Mouse (Mus musculus) CH12.LX (cell line): Measurements from ENCODE around the gene Tmem108. TPM values are rescaled to one million over a fixed set of nuclear protein-coding genes. Genes with fewer than 3 reads are reported as not detected.

ENCODE experiments used
- DNase-seq: peaks from one replicate; pipeline ENCODE4 v3.0.0-alpha.2; 2013; ENCODE audit errors: extremely low read depth
- H3K27ac ChIP-seq: 2 replicates; pipeline ENCODE4 v1.5.1; 2012; ENCODE audit warnings: low read depth, mild to moderate bottlenecking, control low read depth, moderate library complexity; ENCODE audit not compliant: insufficient read depth
- H3K27me3 ChIP-seq: replicated peaks from 2 replicates; pipeline ENCODE3; 2012; ENCODE audit warnings: inconsistent platforms
- H3K36me3 ChIP-seq, 2 experiments: replicated peaks in 1 of 2; 2 replicates each; pipeline versions ENCODE3 to v1.6.1; 2012; ENCODE audit warnings: inconsistent platforms in 1 of 2, low read length in 1 of 2, mild to moderate bottlenecking in 1 of 2, mixed read lengths in 1 of 2, moderate library complexity in 1 of 2; ENCODE audit not compliant: control insufficient read depth in 1 of 2, insufficient read depth in 1 of 2
- H3K4me1 ChIP-seq, 2 experiments: 2 replicates each; pipeline ENCODE4 v1.6.1; 2012; ENCODE audit warnings: inconsistent platforms in 1 of 2, moderate library complexity in 1 of 2; ENCODE audit not compliant: insufficient read depth in 2 of 2, control insufficient read depth in 1 of 2
- H3K4me2 ChIP-seq: 2 replicates; pipeline ENCODE4 v1.6.1; 2012; ENCODE audit warnings: low read depth, mild to moderate bottlenecking, control low read depth; ENCODE audit not compliant: poor library complexity, insufficient read depth, severe bottlenecking
- H3K4me3 ChIP-seq, 3 experiments: fragments of 150-350 bp in 1 of 3; sonication (generic) in 1 of 3; replicated peaks in 1 of 3; 2 replicates each; pipeline versions ENCODE3 to v1.5.1; 2011 to 2012; ENCODE audit warnings: low read depth in 2 of 3, low read length in 2 of 3, mild to moderate bottlenecking in 2 of 3, moderate library complexity in 2 of 3, control low read depth in 1 of 3, improper control_type of control experiment in 1 of 3, inconsistent platforms in 1 of 3, mixed read lengths in 1 of 3; ENCODE audit not compliant: poor library complexity in 1 of 3
- H3K79me2 ChIP-seq: replicated peaks from 2 replicates; pipeline ENCODE4 v1.6.1; 2012; ENCODE audit warnings: mild to moderate bottlenecking, moderate library complexity; ENCODE audit not compliant: control insufficient read depth, poor library complexity, insufficient read depth, severe bottlenecking; ENCODE audit errors: extremely low read depth
- H3K9ac ChIP-seq: 2 replicates; pipeline ENCODE4 v1.6.1; 2012; ENCODE audit warnings: low read depth, mild to moderate bottlenecking, control low read depth, moderate library complexity; ENCODE audit not compliant: insufficient read depth
- H3K9me3 ChIP-seq: replicated peaks from 2 replicates; pipeline ENCODE3; 2012; ENCODE audit warnings: low read length, inconsistent platforms, mixed read lengths
- BHLHE40 ChIP-seq: IDR thresholded peaks from 2 replicates; pipeline ENCODE4 v1.6.1; 2011; ENCODE audit warnings: mild to moderate bottlenecking, low read depth, low read length, improper control_type of control experiment
- CHD1 ChIP-seq: IDR thresholded peaks from 2 replicates; pipeline ENCODE4 v1.6.1; 2012; ENCODE audit warnings: low read depth, low read length, improper control_type of control experiment, inconsistent platforms
- CTCF ChIP-seq, 2 experiments: IDR thresholded peaks in 1 of 2; conservative IDR thresholded peaks in 1 of 2; 2 replicates each; pipeline ENCODE4 v1.5.1; 2011 to 2012; ENCODE audit warnings: low read depth in 2 of 2, low read length in 2 of 2, improper control_type of control experiment in 1 of 2, inconsistent platforms in 1 of 2, mild to moderate bottlenecking in 1 of 2, moderate library complexity in 1 of 2
- E2F4 ChIP-seq: IDR thresholded peaks from 2 replicates; pipeline ENCODE4 v1.6.1; 2011; ENCODE audit warnings: low read depth, low read length, improper control_type of control experiment; ENCODE audit not compliant: insufficient replicate concordance
- ELF1 ChIP-seq: IDR thresholded peaks from 2 replicates; pipeline ENCODE4 v1.6.1; 2014; ENCODE audit warnings: low read depth, mild to moderate bottlenecking, inconsistent platforms, low read length, improper control_type of control experiment
- ETS1 ChIP-seq: conservative IDR thresholded peaks from 2 replicates; pipeline ENCODE4 v1.6.1; 2012; ENCODE audit warnings: low read depth, mild to moderate bottlenecking, inconsistent platforms, low read length, improper control_type of control experiment, moderate library complexity
- IRF4 ChIP-seq: IDR thresholded peaks from 2 replicates; pipeline ENCODE4 v1.6.1; 2014; ENCODE audit warnings: low read depth, mild to moderate bottlenecking, inconsistent platforms, low read length, improper control_type of control experiment
- JUN ChIP-seq: IDR thresholded peaks from 2 replicates; pipeline ENCODE4 v1.6.1; 2011; ENCODE audit warnings: low read depth, mild to moderate bottlenecking, low read length, improper control_type of control experiment, moderate library complexity; ENCODE audit not compliant: insufficient read depth
- JUND ChIP-seq: conservative IDR thresholded peaks from 2 replicates; pipeline ENCODE4 v1.6.1; 2011; ENCODE audit warnings: low read depth, low read length, improper control_type of control experiment
- KAT2A ChIP-seq: IDR thresholded peaks from 2 replicates; pipeline ENCODE4 v1.6.1; 2012; ENCODE audit warnings: low read length, improper control_type of control experiment, inconsistent platforms; ENCODE audit not compliant: insufficient replicate concordance
- MAFK ChIP-seq: IDR thresholded peaks from 2 replicates; pipeline ENCODE4 v1.6.1; 2011; ENCODE audit warnings: low read length, improper control_type of control experiment; ENCODE audit not compliant: insufficient replicate concordance
- MAX ChIP-seq: IDR thresholded peaks from 2 replicates; pipeline ENCODE4 v1.6.1; 2011; ENCODE audit warnings: low read length, improper control_type of control experiment
- MAZ ChIP-seq: IDR thresholded peaks from 2 replicates; pipeline ENCODE4 v1.6.1; 2012; ENCODE audit warnings: low read depth, mild to moderate bottlenecking, inconsistent platforms, low read length, improper control_type of control experiment, moderate library complexity
- MEF2A ChIP-seq: IDR thresholded peaks from 2 replicates; pipeline ENCODE4 v1.6.1; 2014; ENCODE audit warnings: low read depth, mild to moderate bottlenecking, inconsistent platforms, low read length, improper control_type of control experiment, borderline replicate concordance
- MYC ChIP-seq: IDR thresholded peaks from 2 replicates; pipeline ENCODE4 v1.6.1; 2011; ENCODE audit warnings: low read depth, mild to moderate bottlenecking, improper control_type of control experiment, low read length
- NRF1 ChIP-seq: IDR thresholded peaks from 2 replicates; pipeline ENCODE4 v1.6.1; 2014; ENCODE audit warnings: low read depth, mild to moderate bottlenecking, inconsistent platforms, low read length, improper control_type of control experiment, moderate library complexity
- POLR2A ChIP-seq: IDR thresholded peaks from 2 replicates; pipeline ENCODE4 v1.6.1; 2011; ENCODE audit warnings: low read depth, mild to moderate bottlenecking, improper control_type of control experiment, low read length
- POLR2AphosphoS2 ChIP-seq: IDR thresholded peaks from 2 replicates; pipeline ENCODE4 v1.6.1; 2011; ENCODE audit warnings: low read depth, low read length, improper control_type of control experiment
- RAD21 ChIP-seq: IDR thresholded peaks from 2 replicates; pipeline ENCODE4 v1.6.1; 2011; ENCODE audit warnings: low read depth, mild to moderate bottlenecking, low read length, improper control_type of control experiment, moderate library complexity
- RCOR1 ChIP-seq: conservative IDR thresholded peaks from 2 replicates; pipeline ENCODE4 v1.6.1; 2012; ENCODE audit warnings: low read depth, mild to moderate bottlenecking, inconsistent platforms, low read length, improper control_type of control experiment
- SMC3 ChIP-seq: IDR thresholded peaks from 2 replicates; pipeline ENCODE4 v1.6.1; 2011; ENCODE audit warnings: low read depth, low read length, improper control_type of control experiment
- TBP ChIP-seq: conservative IDR thresholded peaks from 2 replicates; pipeline ENCODE4 v1.6.1; 2011; ENCODE audit warnings: low read depth, low read length, improper control_type of control experiment
- TCF12 ChIP-seq: IDR thresholded peaks from 2 replicates; pipeline ENCODE4 v1.6.1; 2014; ENCODE audit warnings: low read depth, mild to moderate bottlenecking, inconsistent platforms, low read length, improper control_type of control experiment
- ZKSCAN1 ChIP-seq: IDR thresholded peaks from 2 replicates; pipeline ENCODE4 v1.6.1; 2012; ENCODE audit warnings: low read depth, inconsistent platforms, low read length, improper control_type of control experiment, borderline replicate concordance
- ZNF384 ChIP-seq: IDR thresholded peaks from 2 replicates; pipeline ENCODE4 v1.6.1; 2012; ENCODE audit warnings: low read depth, low read length, improper control_type of control experiment, inconsistent platforms
- dilution Hi-C: fragments of 300-500 bp; cut with MboI; formaldehyde crosslinking; loops from 2 replicates; pipeline ENCODE4 v1.14.3; 2020; ENCODE audit warnings: low sequenced_read_pairs; ENCODE audit not compliant: extremely low pct_unique_long_range_greater_than_20kb, extremely low pct_ligation_motif_present
- in situ Hi-C: fragments of 300-500 bp; cut with MboI; formaldehyde crosslinking; loops from 3 replicates; pipeline ENCODE4 v1.14.3; 2019; ENCODE audit warnings: low sequenced_read_pairs, low pct_ligation_motif_present, low pct_unique_long_range_greater_than_20kb, mixed read lengths
- polyA plus RNA-seq: library from polyadenylated mRNA; unstranded; fragments of >175 nt; gene quantifications from 2 replicates; pipeline ENCODE4 v1.2.1, GENCODE M21; 2012; ENCODE audit warnings: low read depth; ENCODE audit not compliant: insufficient read length
- total RNA-seq, 2 experiments: library from RNA; depleted of rRNA; stranded (reverse); fragments of 300-350 nt in 1 of 2; fragments of >200 nt in 1 of 2; gene quantifications; 2 replicates each; pipeline ENCODE4 v1.2.3; 2012 to 2014

Gene Tmem108
- total and polyA plus RNA-seq, 3 experiments, result 0.04 to 0.13 (median 0.07) TPM

GRCm38 (mm10) chr9:103490439-103490838, 271.2 kb downstream of the Tmem108 start:
- Histone ChIP-seq H3K36me3 (no peaks in the 10 kb centered on the region), H3K27ac (no peak overlapping the region), H3K4me2 (no peak overlapping the region), H3K79me2 (no peaks in the 10 kb centered on the region), H3K4me1 (peaks cover 17 to 32% of the 10 kb centered on the region in 2 experiments), H3K9ac (no peak overlapping the region), H3K9me3 (no peaks in the 10 kb centered on the region), H3K27me3 (peaks cover 21% of the 10 kb centered on the region), H3K4me3 (no peak overlapping the region)
- in situ Hi-C loops, result loop anchor here (10.0 to 25.0 kb wide), 2 partner anchors 264 to 522 kb away; partner anchors contain the start of gene Nphp3
- dilution Hi-C loops, result no loop called here
- peak; percentile 68 to 87 for TF ChIP-seq CTCF (conservative IDR thresholded peaks at IDR 0.05 in 1 of 2, IDR thresholded peaks at IDR 0.05 in 1 of 2; ENCODE audit: low read depth in 2 of 2, low read length in 2 of 2)
- TF ChIP-seq POLR2A, result no peak
- TF ChIP-seq SMC3, result peak; percentile 75
- no peak for TF ChIP-seq JUN
- peak; percentile 81 for TF ChIP-seq RAD21
- peak; percentile 59 for DNase-seq

- H3K27ac ChIP-seq, result no peak overlapping the region
- H3K9ac ChIP-seq, result no peak overlapping the region
- DNase-seq, result peak; percentile 34
- no peaks in the 10 kb centered on the region for H3K79me2 ChIP-seq
- peaks cover 17 to 29% of the 10 kb centered on the region in 2 experiments for H3K4me1 ChIP-seq
- in situ Hi-C loops, result loop anchor here (5.0 to 25.0 kb wide), 3 partner anchors 112 to 522 kb away; partner anchors contain the start of gene Nphp3
- no peak overlapping the region for H3K4me3 ChIP-seq
- no peaks in the 10 kb centered on the region for H3K36me3 ChIP-seq
- peaks cover 21% of the 10 kb centered on the region for H3K27me3 ChIP-seq
- TF ChIP-seq E2F4, result no peak
- peak; percentile 79 for TF ChIP-seq BHLHE40
- H3K4me2 ChIP-seq, result no peak overlapping the region
- dilution Hi-C loops, result no loop called here
- H3K9me3 ChIP-seq, result no peaks in the 10 kb centered on the region
Observed at GRCm38 (mm10) chr9:103489883-103490282, 271.8 kb downstream of the Tmem108 start.

- Histone ChIP-seq H3K4me2 (peak overlapping the region; percentile 41), H3K27me3 (peaks cover 21% of the 10 kb centered on the region), H3K36me3 (no peaks in the 10 kb centered on the region), H3K4me1 (peaks cover 17 to 29% of the 10 kb centered on the region in 2 experiments), H3K79me2 (no peaks in the 10 kb centered on the region), H3K9me3 (no peaks in the 10 kb centered on the region), H3K9ac (0 out of 2 replicates have a peak overlapping the region, but pooled peaks have one; percentile 5), H3K27ac (no peak overlapping the region), H3K4me3 (no peak overlapping the region)
- DNase-seq, result peak; percentile 85
- in situ Hi-C loops, result loop anchor here (5.0 to 25.0 kb wide), 2 partner anchors 113 to 523 kb away; partner anchors contain the start of gene Nphp3
- dilution Hi-C loops, result no loop called here
- TF ChIP-seq MAFK (no peak), MAX (peak; percentile 55), ELF1 (no peak), RAD21 (no peak), POLR2A (no peak), MEF2A (no peak), MYC (0 out of 2 replicates have a peak, but pooled peaks have one; percentile 27), ZKSCAN1 (no peak), TBP (no peak), KAT2A (peak; percentile 60; the same call in 1 of the 2 replicates), CHD1 (no peak), TCF12 (no peak), SMC3 (no peak), IRF4 (peak; percentile 35; the same call in 1 of the 2 replicates), RCOR1 (no peak), MAZ (no peak), POLR2AphosphoS2 (no peak), JUND (no peak), ETS1 (peak; percentile 42; the same call in 1 of the 2 replicates), NRF1 (no peak), ZNF384 (no peak)
Observed at GRCm38 (mm10) chr9:103489096-103489495, 272.5 kb downstream of the Tmem108 start.
